Mouse (Mus musculus): Measurements from ENCODE around the gene Phactr1.

The Phactr1 gene

DNA sequence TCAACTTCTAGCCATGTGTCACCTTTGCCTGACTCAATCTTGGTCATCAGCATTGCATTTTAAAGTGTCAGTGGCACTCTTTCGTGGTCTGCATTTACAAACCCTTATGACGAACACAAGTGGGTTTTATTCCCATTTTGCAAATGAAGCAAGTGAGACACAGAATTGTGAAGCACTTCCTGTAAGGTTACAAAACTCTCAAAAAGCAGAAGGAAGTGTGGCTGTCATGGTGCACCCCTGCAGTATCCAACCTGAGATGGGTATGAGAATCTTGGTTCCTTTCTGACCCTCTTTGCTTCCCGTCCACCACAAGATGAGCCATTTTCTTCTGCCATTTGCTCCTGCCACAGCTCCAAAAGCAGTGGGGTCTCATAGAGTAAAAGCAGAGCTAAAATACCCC, 295.7 kb downstream of the Phactr1 start:
- DNase-seq (ENCODE audit: low read depth, low spot score) = no peak

DNA sequence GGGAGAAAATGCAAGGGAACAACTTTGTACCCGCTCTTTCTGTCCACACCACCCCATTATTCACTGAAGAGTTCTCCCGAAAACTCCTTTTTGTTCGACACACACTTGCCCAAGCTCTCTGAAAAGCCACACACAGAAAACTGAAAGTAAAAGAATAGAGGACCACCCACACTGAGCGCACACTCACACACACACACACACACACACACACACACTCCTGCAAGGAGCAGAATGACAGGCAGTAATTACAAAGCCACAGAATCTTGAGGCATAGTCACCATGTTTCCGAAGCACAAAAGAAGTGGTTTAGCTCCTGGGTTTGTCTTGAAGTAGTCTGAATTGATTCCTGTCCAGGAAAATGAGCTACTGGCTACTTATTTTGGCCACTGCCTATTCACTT, 296.5 kb downstream of the Phactr1 start:
- no peak for DNase-seq (ENCODE audit: low read depth, low spot score)

DNA sequence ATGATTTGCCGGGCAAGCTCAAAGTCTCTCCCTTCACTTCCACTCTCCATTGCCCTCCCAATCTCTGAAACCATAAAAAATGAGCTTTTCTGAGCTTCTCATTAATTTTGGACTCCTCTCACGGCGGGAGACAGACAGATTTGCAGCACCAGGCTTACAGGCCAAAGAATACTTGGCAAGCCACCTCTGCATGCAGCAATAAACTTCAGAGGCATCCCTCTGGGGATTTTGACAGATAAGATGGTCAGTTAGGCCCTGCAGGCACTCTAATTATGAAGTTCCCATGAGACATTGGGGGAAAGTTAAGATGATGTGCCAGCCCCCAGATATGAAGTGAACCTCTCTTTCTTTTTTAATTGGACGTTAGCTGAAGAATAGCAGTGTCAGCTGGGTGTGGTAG, 300.2 kb downstream of the Phactr1 start:
- DNase-seq (ENCODE audit: low read depth, low spot score) = no peak

DNA sequence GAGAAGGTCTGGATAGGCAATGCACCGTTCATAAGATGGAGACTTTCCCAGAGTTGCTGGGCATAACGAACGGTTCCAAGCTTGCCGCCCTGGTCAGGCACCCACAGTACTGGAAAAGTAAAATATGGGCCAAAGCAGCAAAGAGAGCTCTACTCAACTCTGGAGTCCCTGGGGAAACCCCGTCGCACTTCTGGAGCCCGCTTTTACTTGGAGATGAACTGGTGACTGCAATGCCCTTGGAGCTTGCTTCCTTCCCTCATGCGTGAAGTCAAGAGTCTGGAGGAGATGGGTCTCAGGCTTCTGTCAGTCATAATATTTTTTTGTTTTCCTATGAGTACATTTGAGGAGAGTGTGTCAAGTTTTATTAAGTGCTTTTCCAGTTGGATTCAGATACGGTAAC, 302.2 kb downstream of the Phactr1 start:
- no peak for DNase-seq (ENCODE audit: low read depth, low spot score)

DNA sequence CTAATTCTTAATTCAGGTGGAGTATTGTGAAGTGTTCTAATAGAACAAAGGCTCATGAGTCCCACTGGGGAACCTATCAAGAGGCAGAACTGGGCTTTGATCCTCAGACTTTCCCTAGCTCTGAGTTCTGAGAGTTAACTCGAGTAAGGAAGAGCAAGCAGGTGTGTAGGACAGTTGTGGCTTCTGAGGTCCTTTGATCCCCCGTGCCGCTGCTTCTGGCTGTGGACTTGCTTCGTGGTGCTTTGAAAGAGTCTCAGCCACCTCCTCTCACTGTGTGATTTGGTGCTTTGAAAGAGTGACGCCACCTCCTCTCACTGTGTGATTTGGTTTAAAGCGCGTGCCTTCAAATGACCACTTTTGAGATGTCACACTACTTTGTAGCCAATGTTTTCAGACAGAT, 305.4 kb downstream of the Phactr1 start:
- no peak for DNase-seq (ENCODE audit: low read depth, low spot score)

DNA sequence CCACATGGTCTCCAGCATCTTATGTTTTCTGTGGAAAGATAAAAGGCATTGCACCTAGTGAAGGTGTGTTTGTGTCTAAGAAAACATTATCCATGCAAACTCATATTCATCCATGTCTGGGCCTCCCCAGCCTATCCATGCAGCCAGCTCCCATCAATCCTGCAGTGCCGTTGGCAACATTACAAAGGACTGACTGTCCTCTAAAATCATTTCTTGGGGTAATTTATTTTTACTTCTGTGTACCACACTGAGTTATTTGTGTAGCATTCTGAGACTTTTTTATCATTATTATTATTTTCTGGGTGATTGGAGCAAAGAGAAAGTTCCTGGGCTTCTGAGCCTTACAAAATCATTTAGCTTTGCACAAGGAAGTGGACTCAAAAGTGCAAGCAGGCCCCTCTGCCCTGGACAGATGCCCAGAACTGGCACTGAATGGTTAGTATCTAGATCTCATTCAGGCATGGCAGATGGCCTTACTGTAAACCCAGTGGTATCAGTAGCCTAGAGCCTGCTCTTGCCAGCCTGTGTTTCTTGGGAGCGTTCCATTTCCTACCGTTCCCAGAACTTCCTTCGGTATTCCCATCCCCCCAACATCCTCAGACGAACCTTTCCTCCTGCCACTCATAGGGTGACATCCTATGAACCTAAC, 307.6 kb downstream of the Phactr1 start:
- no peak for DNase-seq (ENCODE audit: low read depth, low spot score)

DNA sequence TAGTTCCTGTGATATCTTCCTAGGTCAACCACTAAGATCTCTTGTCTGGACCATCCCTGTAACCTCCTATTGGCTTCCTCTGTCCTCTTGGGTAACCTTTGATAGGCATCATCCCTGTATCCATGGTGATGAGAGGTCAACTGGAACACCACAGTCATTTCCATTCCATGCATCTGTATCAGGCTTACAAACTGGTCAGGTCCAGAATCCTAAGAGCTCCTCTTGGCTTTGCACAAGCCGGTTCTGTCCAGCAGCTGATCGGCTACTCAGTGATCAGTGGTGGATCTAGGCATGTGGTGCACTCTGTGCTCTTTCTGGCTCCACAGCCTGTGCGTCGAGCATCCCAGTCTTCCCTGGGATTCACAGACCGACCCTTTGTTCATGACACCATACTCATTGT, 309.1 kb downstream of the Phactr1 start:
- no peak for DNase-seq (ENCODE audit: low read depth, low spot score)

DNA sequence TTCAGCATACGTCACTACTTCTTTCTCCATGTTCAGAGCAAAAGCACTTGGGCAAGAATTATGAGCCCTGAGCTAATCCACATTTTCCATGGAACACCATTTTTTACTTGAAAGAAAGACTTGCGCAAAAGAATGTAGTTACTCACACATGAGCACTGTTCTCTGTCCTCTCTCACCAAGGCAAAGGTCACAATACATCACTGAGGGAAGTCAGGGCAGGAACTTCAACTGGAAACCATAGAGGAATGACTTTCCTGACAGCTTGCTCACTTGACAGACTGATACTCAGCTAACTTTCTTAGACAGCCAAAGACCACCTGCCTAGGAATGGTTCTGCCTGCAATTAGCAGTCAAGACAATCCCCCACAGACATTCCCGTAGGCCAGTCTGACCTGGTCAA, 309.6 kb downstream of the Phactr1 start:
- DNase-seq (ENCODE audit: low read depth, low spot score) = no peak

DNA sequence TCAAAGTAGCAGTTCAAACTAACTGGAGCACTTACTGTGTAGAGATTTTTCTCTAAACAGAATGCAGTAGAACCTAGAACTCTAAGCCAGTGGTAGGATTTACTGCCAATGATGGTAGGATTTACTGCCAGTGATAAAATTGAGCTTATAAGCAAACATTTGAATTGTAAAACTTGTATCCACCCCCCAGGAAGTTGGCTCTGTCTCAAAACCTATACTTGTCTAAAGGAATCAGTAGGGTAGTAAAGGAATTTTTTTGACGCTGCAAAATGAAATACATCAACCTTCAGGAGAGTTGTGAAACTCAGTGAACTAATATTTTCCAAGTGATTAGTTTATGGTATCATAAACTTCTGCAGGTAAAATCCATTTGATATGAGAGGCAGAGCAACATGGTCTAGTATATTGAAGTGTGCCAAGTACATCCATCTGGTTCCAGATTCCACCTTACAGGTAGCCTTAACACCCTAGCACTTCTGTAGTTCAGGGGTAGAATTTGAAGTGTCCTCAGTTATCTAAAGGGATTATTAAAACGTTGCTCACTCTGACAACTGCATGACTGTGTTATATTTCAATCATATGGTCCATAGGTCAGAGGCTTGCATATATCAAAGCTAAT, 310.2 kb downstream of the Phactr1 start:
- no peak for DNase-seq (ENCODE audit: low read depth, low spot score)

DNA sequence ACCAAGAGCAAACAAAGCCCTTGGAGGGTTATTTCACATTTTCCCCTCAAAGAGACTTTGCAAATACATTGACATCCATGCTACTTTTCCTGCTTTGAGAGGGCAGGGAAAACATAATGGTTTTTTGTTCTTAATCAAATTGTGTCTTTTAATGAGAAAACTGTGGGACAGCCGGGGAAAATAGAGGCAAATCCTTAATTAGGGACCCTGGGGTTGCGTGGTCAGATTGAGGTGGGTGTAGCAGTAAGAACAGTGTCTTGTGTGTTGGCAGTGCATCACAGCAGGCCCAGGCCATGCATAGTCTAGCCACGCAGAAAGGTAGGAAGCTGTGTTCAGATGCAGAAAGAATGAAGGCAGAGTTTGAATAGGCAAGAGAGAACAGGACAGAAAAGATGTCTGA, 310.7 kb downstream of the Phactr1 start:
- DNase-seq (ENCODE audit: low read depth, low spot score) = no peak

DNA sequence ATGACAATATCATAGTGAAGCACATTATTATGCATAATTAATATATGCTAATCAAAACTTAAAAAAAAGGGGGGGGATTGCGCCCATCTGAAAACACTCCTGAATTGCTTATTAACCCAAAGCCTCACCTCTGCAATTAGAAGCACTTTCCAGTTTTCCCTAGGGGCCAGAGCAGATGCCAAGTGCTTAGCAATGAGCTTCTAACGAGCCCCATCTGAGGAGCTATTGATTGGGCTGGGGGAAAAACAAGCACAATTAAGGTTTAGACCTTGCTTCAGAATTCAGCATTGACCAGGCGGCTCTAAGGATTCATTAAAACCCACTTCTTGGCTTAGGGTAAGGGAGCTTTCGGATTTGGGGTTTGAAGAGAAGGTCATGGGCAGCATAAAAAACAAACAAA, 311.9 kb downstream of the Phactr1 start:
- no peak for DNase-seq (ENCODE audit: low read depth, low spot score)

DNA sequence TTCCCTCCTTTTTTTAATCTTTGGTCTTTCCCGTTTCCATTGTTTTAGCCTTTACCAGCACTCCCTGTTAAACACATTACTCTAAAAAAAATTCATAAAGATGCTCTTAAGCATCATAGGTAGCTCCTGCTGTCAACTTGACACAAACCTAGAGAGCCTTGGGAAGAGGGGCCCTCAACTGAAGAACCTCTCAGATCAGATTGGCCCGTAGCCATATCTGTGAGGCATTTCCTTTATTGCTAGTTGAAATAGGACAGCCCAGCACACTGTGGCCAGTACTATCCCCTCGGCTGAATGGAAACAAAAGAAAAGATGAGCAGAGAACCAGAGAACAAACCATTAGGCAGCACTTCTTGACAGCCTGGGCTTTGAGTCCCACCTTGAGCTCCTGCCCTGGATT, 313.9 kb downstream of the Phactr1 start:
- no peak for DNase-seq (ENCODE audit: low read depth, low spot score)

DNA sequence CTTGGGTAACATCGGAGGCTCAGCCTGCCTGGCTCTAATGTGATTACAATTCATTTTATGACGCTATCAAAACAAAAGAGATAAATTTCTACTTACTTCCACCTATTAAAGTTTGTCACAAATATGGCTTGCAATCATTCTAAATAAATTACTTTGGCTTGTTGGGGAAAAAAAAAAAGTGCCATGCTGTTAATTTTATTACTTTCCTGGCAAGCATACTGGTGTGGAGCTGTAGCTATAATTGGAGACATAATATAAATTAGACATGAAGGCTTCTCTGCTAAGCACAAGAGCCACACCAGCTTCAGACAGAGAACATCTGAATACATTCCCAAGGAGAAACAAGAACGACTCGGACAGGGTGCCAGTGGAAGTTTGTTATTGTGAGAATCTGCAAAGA, 315.8 kb downstream of the Phactr1 start:
- no peak for DNase-seq (ENCODE audit: low read depth, low spot score)

DNA sequence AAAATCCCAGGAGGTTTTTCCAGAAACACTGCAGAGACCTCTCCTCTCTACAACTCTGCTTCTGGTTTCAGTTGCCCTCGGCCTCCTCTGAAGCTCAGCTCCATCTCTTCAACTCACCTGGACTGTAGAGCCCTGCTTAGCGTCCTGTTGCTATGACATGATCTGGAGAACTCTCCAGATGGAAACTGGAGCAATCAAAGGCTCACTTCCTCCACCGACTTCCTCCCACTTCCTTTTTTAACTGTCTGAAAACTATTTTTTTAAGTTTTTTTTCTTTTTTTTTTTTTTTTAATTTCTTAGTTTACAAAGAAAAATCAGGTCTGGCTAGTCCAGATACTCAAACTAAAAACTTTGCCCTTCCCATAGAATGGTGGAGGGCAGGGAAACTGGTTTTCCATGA, 318.9 kb downstream of the Phactr1 start:
- no peak for DNase-seq (ENCODE audit: low read depth, low spot score)

DNA sequence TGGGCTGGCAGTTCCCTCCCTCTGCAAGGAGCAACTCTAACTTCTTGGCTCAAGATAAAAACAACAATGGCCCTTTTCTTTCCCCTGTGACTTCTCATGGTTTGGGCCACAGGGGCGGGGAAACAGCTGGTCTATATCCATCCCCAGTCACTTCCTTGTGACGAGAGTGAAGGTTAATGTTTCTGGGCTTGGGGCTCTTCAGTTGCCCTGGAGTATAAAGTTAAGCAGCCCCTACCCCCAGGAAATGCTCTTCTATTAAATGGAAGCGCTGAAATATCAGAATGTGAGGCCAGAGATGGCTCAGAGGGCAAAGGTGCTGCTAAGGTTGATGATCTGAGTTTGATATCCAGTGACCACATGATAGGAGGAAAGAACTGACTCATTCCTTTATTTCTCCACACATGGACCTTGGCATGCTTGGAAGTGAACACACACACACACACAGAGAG, 324.7 kb downstream of the Phactr1 start:
- DNase-seq (ENCODE audit: low read depth, low spot score) = peak; percentile 8

DNA sequence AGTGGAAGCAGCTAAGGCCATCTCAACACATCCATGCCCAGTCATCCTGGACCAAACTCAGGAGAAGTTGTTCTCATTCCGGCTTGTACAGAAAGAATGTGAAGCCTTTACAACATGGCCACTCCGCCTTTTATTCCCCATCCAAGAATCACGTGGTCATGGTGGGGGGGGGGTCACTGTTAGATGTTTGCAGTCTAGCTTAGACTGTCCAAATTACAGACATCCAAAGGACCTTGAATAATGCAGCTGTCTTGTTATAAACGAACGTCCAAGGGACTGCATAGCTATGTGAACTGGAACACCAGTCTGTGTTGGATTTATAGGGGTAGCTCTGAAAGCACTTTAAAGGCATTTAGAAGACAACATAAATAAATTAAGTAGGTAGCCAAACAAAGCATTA, 328.0 kb downstream of the Phactr1 start:
- no peak for DNase-seq (ENCODE audit: low read depth, low spot score)

DNA sequence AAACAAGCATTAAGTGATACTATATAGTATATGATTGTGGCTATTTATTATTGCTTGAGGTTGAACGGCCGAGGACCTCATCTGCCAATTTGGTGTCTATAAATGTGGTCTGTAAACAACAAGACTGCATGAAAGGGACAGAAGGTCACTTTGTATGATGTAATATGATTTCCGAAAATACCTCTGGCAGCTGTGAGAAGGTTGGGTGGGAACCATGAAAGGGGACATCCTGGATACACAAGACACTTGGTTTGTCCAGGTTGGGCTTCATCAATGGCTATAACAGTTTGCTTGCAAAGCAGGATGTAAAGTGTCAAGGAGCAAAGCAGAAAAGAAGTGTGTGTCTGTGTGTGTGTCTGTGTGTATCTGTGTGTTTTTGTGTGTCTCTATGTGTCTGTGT, 329.2 kb downstream of the Phactr1 start:
- no peak for DNase-seq (ENCODE audit: low read depth, low spot score)

DNA sequence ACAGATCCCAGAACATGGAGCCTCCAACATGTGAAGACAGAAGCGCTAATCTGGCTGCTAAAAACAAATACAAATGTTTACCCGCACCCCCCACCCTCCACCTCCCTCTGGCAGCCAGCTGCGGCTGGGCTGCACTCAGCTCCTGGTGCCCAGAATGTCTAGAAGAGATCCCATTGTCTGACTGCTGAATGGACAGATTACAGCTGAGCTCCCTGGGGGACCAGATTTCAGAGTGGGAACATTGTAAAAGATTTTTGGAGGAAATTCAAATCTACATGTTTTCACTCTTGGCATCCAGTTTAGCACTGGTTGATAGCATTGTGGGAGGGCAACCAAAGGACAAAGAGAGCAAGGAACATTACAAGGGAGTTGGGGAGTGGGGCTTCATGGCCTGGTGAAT, 331.1 kb downstream of the Phactr1 start:
- no peak for DNase-seq (ENCODE audit: low read depth, low spot score)

DNA sequence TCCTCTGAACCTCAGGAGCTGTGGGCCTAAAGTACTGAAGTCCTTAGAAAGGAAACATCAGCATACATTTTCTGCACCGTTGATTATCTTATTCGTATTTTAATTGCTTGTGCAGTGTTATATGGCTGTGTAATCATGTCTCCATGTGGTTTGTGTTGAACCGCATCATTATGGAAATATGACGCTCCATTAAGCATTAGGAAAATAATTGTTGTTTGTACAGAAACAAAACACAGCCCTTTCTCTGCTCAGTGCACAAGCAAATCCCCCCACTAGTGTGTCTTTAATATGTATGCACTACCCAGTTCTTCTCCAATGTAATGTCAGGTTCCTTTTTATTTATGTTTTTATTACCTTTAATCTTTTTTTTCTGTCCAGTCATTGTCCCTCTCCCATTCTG, 333.6 kb downstream of the Phactr1 start:
- DNase-seq (ENCODE audit: low read depth, low spot score) = no peak

DNA sequence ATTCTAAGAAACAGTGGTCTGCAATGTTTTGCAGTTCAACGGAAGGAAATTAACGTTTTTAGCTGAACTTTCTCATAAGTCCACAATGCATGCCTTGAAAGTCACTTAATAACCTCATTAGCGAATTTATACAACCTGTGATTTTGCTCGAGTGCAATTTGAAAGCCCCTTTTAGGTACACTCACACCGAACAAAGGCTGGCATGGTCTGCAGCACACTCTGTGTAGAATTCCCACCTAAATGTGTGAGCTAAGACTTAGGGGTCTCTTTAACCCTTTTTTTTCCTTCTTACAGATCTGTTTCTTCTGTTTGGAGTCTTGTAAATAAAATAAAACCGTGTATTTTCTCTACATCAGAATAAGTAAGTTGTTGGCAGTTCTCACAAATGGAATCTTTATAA, 335.3 kb downstream of the Phactr1 start:
- no peak for DNase-seq (ENCODE audit: low read depth, low spot score)

DNA sequence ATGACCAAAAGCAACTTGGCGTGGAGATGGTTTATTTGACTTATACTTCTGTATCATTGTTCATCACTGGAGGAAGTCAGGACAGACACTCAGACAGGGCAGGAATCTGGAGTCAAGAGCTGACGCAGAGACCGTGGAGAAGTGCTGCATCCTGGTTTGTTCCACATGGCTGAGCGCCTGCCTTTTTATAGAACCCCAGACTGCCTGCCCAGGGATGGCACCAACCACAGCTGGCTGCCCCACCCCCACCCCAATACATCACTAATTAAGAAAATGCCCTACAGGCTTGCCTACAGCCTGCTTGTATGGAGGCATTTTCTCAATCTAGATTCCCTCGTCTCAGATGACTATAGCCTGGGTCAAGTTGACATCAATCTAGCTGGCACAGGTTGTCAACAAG, 338.4 kb downstream of the Phactr1 start:
- DNase-seq (ENCODE audit: low read depth, low spot score) = no peak

DNA sequence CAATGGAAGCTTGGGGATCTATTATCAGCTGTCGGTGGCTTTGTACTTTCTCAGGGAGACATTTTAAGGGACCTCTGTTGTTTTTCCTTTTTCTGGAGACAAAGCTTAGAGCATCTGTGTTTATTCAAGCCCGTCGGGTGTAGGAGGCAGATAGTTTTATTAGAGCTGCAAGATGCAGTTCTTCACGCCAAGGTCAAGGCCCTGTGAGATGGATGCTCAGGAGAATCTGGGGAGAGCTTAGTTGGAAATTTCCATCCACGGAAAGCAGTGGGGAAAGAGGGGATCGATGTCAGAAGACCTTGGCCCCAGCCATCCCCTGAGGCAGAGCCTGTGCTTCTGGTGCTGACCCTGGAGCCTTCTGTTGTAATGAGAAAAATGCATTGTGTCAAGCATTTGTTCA, 340.6 kb downstream of the Phactr1 start:
- no peak for DNase-seq (ENCODE audit: low read depth, low spot score)

DNA sequence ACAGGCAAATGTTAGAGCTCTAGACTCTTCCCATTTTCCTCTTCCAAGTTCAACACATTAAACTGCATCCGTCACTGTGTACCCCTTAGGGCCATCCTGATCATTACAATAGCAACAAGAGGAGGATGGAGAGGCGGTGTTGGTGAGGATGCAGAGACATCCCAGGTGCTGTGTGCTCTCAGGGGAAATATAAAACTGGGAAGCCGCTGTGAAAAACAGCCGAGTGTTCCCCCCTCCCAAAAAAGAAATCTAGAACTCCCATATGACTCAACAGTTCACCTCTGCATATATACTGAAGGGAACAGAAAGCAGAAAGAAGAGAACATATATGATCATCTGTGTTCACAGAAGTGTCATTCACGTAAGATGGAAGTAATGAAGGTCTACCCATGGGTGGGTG, 342.6 kb downstream of the Phactr1 start:
- no peak for DNase-seq (ENCODE audit: low read depth, low spot score)

DNA sequence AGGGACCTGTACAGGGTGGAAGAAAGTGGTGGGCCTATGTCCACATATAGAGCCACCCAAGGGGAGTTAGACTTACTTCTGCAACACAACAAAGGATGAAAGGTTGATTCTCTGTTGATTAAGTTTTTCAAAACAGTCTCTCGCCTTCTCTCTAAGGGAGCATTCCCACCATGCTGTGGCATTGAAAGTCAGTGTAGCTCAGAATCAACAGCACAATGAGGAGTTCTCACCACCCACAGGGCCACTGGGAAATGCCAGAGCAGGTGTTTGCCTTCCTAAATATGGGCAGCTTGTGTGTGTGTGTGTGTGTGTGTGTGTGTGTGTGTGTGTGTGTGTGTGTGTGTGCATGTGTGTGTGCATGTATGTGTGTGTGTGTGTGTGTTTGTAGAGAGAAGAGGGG, 347.1 kb downstream of the Phactr1 start:
- DNase-seq (ENCODE audit: low read depth, low spot score) = no peak

Data from embryo, embryonic 11.5 days (tissue).